Mouse (Mus musculus): Measurements from ENCODE around the gene Elf5.
A peak's percentile ranks its signal among the peaks of the same experiment; 100 is the strongest.

Elf5 gene

DNA sequence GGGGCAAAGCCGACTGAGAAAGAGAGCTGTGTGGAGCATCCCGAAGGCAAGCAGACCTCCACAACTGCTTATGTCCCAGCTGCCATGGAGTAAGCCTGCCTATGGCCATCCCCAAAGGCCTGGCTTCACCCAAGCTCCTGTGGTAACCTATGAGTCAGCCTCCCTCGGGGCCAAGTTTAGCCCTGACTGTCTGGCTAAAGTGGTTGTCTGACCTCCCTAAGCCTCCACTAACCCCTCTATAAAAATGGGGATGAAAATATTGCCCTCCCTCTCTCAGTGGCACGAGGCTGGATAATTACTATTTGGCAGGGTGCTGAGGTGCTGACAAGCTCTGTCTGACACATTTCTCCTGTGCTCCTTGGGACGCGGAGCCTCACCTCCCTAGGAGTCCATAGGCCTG is at the start of gene Elf5:
Gene Elf5 (plus strand): TSS at position 341 of the 400 bp plus-strand sequence.
- no peak for DNase-seq

DNA sequence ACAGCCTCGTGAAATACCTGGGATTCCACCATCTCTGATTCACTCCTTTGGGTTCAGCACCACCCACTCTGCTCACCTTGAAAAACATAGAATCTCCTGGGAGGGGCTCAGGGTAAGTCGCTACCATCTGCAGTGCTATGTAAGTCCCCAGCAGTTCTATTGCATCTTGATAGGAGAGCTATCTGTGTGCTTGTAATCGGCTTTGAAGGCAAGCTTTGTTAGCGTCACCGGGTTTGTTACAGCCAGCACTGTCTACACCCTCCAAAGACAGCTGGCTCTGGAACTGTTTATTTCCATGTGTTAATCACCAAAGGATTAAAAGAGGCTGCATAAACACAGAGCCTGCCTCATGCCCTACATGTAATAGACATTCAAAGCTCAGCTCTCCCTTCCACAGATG is 38.9 kb upstream of the Elf5 start:
- DNase-seq, result no peak

DNA sequence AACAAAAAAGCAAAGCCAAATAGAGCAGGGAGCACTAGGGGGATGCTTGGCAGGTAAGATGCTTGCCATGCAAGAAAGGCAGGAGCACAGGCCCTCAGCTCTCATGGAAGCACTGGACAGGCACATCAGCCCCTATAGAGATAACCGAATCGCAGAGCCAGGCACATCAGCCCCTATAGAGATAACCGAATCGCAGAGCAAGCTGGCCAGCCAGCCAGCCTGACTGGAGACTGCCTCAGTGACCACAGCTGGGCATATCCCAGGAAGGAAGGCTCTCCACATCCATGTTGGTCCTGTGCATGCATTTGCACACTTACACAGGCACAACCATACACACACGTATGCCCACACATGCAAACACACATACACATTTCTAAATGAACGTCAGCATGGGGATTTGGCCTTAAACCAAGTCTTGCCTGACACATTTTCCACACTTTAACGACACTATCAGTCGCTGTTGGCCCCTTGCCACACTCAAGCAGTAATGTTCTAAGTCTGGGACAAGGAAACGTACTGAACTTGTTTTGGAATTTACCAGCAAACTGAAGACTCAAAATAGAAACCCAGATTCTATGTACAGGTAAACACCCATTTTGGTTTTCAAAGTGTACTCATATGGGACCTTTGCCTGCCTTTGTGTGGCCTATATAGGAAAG is 31.9 kb upstream of the Elf5 start:
- DNase-seq, result peak; percentile 46 to 52

DNA sequence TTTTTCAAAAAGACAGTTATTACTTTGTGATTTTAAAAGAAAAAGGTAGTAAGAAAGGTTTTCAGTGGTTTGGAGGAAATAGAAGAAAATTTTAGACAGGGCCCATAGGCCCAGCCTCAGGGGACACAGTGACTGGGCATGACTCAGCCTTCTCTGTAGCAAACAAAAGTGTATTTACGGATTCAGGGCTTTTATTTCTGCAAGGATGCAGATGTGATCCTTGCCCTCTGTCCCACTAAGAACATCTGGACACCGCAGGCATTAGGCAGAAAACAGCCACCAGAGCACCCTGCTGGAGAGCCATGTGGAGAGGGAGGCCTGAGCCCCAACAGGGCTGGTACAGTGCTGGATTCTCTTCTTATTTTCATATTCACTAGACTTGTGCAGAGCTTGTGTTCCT is 29.3 kb upstream of the Elf5 start:
- DNase-seq, result no peak

DNA sequence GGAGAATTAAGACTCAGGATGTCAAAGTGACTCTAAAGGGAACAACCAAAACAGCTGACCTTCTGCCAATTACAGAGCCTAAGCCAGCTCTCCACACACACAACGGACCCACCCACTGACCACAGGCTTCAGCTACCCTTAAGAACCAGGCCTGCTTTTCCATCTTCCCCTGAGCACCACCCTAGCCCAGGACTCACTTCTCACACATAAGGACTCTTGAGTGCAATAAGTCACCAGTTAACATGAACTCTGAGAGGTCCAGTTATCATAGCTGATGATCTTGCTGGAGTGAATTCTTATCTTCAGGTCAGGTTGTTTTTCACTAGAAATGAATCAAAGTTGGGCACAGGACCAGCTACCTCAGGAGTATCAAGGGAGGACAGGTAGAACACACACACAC is 23.6 kb upstream of the Elf5 start:
- DNase-seq, result no peak

DNA sequence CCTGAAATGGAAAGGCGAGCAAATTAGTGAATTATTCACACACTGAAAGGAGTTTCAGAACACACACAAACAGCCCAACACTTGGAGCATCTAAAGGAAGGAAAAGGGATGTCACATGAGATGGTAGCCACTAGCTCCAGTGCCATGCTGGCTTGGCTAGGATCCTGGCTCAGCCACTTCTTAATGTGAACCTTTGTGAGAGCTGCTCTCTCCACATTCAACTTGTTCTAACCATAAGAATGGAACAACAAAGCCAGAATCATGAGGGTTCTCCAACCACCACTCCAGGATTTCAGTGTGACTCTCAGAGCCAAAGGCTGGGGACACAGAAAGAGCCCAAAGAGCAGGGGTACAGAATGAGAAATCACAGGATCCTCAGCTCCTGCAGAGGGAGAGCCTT is 23.2 kb upstream of the Elf5 start:
- DNase-seq, result no peak

DNA sequence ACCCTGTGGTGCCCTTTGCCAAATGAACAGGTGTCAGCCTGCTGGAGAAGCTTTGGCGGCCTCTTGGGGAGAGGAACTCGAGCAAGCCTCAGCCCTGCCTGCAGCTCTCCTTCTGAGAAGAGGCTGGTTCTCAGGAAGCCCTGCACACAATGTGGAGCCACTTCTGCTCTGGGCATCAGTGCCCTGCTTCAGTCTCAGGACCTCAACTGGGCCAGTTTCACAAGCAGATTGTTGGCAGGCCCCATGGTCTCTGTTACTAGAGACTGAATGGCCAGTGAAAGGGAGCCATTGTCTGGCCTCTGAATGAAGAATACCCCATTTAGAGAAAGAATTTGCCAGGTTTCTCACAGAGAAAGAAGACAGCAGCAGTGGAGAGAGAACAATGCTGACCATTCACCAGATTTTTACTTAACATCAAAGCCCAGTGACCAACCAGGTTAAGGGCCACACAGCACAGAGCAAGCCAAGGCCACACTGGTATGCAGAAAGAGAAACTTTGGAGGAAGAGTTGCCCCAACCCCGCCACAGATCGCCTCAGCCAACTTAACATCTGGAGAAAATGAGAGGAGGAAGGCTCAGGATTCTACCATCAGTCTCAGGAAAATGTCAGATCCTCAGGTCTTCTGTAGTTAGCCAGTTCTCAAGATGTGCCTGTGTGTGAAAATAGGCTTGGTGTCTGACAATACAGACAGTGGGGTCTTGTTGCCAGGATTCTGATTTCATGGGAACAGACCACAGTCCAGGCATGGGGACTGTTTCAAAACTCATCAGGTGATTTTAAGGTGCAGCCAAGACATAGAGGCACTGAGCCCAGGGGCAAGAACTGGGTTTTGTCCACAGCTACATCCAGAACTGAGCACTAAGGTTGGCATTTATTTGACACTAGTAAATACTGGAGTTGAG is 21.2 kb upstream of the Elf5 start:
- no peak for DNase-seq

DNA sequence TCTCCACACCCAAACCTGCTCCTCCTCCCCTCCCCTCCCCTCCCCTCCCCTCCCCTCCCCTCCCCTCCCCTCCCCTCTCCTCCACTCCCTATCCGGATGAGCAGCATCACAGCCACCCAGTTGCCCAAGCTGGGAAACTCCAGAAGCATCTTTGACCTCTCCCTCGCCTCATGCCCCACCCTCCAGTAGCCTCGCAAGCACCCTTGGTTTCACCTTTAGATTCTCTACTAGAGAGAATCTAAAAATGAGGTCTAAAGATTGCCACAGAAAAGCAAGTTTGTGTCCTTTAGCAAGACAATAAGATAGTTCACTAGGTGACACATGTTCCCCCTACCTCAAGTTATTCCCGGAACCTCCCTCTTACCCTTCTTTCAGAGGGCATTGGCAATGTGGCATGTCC is 19.9 kb upstream of the Elf5 start:
- no peak for DNase-seq

DNA sequence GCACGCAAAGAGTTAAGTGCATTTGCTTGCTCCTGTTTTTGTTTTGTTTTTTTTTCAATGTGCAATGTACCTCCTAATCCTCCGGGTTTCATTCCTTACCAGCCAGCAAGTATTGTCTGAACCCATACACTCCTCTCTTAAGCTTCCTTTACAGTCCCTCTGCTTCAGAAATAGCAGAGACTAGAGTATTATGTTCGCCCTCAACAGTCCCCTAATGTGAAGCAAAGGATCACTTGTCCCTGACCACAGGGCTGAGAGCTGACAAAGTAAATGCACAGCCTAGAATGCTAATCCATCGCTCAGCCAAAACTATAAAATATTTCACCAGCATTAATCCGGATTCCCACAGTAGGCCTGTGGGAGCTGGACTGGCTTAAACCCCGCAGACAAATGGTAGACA is 13.4 kb upstream of the Elf5 start:
- DNase-seq, result no peak

DNA sequence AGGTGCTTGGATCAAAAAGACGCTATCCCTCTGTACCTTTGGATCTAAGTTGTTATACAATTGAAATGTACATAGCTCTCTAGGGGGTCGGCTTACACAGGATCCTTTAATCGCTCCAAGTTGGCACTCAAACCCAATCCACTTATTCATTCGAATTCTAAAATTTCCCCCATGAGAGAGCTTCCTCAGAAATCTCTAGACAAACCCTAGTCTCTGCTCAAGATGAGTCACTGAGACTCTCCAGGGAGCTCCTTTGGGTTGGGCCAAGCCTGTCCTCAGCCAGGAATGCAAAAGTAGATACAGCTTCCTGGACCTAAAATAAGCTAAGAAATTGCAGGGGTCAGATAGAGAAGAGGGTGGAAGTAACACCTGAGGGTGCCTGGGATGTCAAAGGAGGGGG is 10.8 kb upstream of the Elf5 start:
- no peak for DNase-seq

DNA sequence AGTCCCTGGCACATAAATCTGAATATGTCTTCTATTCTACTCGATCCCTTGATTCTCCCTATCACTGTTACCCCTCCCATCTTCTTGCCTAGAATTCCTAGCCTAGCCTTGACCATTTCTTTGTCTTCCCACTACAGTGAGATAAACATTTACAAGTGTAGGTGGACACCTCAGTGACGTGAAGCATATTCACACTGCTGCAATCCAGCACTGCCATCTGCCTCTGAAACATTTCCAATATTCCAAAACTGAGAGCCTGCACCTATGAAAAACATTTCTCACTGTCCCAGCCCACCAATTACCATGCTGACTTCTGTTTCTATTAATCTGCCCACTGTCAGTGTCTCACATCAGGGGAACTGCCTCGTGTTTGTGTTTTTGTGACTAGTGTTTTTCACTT is 5.2 kb upstream of the Elf5 start:
- DNase-seq, result no peak

DNA sequence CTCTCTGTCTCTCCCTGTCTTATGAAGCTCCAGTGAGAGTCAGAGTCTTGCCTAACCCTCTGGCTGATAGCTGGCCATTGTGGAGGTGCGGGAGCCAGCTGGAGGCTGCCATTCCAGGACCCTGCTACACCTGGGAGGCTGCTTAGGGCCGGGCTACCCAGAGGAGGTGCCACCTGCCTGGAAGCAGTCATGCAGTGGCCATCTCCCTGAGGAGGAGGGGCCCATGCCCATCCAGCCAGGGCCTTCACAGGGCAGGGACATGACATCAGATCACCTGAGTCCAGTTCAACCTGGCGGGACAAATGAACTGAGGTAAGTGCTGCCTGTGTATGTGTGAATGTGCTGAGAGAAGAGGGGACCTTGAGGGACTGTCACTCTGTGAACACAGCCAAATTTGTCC is 328 bp downstream of the Elf5 start:
- no peak for DNase-seq

DNA sequence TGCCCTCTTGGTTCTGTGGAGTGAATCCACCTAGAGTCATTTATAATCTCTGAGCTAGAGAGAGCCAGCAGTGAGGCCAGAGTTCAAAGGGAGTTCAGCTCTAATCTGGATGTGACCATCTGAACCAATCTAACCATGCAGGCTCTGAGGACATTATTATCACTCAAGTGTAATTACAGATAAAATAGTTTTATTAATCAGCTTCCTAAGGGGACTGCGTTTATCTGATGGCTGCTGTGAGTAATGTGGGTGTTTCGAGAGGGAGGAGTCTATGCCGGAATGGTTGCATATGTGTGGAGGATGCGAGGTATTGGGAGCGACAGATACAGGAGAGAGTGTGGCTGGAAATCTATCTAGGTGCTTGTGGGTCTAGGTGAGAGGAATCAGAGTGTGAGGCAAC is 1.9 kb downstream of the Elf5 start:
- DNase-seq, result no peak

DNA sequence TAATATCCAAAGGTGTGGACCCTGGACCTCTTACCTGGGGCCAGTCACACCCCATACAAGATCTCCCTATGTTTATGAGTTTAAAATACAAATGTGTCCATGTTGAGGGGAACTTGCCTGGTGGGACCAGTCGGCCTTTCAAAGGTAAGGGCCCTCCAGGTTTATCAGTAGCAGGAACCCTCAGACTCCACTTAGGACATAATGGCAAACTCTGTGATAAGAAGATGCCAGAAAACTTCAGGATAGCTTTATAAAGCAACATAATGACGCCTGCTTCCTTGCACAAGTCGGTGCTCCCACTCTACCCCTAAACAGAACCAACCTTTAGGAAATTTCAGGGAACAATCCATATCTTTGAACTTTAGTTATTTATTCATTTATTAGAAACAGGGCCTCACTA is 4.3 kb downstream of the Elf5 start:
- no peak for DNase-seq

DNA sequence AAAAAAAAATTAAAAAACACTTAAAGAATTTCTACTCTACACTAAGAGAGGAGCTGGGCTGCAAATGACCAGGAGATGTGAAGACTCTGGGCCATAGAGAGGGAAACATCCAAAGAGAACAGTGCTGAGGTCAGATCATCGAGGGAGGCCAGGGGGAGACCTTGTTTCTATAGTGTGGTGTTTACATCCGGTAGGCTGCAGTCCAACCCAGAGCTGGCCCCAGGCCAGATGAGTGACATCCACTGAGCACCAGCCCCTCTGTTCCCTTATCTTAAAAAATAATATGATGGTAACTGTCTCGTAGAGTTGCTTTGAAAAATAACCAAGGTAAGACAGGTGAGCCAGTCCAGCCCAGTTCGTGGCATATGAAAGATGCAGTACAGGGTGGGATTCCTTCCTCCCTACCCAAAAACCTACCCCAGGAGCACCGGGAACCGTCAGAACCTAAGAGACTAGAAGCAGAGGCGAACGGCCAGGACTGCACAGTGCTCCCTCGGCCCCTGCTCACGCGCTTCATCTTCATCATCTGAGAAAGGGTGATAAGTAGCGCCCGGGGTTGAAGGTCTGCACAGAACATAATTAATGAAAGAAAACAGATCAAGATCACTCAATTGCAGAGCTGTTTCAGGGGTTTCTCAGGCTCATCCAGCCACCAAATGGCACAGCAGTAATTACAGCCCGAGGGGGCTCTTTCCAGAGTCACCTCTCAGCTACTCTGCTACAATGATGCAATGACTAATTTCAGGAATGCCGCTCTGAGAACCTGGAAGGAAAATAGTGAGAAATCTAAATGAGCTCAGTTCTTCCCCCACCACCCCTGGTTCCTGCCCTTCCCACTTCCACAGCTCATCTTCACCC is 9.4 kb downstream of the Elf5 start:
- DNase-seq, result no peak

DNA sequence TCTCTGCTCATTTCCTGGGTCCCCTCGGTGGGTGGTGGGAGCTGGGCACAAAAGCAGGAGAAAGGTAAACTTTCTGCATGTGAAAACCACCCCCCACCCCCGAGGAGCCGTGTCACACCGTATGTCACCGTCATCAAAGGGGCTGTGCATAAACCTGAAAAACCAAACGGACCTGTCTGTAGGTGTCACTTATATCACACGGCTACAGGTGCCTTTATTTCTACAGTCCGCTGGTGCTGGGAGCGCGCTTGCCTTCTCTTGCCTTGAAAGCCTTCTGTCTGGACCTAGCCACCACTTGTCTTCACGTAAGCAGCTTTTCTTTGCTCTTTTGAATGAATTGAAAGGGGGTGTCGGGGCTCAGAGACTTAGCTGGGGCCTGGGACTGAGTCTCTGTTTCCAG is 12.4 kb downstream of the Elf5 start:
- no peak for DNase-seq

DNA sequence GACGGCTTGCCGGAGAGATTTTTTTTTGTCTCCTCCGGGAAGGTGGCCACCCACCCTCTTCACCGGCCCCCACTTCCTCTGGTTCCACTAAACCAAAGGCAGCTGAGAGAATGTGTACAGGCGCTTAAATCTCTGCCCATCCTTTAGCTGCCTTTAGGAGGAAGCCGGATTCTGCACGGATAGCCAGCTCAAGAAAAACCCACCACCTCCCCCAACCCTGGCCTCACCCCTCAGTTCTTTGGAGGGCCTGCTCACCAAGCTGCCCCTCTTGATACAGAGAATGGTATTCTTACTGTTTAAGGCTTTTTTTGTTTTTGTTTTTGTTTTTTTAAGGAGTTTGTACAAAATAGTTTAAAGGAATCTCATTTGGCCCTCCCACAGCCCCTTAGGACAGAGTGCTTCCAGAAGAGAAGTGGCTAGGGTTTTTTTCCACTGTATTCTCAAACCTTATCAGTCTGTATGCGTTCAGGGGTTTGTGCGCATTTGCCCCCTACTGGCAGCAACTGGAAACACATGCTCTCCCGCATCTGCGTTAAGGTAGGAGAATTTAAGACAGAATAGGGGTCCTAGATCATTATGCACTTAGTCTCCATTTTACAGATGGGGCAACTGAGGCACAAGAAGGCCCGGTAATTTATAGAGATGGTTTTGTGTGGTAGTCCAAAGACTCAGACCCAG is 13.0 kb downstream of the Elf5 start:
- DNase-seq, result peak; percentile 53 to 81

DNA sequence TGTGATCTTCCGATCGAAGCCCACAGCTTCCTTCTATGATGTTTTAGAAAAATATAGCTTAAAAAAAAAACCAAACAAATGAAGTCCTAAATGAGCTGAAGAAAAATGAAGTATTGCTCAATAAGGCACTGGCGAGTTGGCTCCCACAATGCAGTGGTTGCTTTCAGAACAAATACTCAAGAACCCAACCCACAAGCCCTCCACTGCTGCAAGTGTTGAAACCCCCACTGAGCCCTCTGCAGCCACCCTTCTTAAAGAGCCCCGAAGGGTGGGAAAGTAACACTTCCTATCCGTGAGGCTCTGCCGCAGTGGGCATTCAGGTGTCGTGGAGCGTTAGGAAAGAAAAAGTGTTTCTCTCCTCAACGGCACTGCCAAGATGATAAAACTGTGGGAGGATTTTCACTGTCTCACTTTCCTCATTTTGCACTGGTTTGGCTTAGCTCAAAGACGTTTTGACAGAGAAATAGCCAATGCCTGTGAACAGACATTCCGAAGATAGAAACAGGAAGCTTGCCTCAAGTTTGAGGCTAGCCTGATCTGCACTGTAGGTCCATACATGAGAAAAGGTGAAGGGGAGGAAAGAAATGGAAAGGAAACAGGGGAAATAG is 14.1 kb downstream of the Elf5 start:
- no peak for DNase-seq

DNA sequence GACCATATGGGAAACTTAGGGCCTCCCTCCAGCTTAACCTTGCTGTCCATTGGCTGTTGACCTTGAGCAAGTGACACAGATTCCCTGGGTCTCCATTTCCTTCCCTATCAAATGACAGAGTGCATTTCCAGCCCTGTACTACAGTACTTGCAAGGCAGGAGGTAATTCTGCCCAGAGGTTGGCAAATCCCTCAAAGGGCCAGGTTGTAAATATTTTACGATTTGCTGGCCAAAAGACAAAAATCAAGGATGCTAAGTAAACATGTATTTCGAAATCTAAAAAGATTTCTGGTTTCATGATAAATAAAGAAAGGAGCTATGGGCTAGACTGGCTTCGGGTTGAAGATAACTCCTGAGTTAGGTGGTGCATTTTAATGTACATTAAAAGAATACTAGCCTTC is 16.9 kb downstream of the Elf5 start:
- DNase-seq, result no peak

DNA sequence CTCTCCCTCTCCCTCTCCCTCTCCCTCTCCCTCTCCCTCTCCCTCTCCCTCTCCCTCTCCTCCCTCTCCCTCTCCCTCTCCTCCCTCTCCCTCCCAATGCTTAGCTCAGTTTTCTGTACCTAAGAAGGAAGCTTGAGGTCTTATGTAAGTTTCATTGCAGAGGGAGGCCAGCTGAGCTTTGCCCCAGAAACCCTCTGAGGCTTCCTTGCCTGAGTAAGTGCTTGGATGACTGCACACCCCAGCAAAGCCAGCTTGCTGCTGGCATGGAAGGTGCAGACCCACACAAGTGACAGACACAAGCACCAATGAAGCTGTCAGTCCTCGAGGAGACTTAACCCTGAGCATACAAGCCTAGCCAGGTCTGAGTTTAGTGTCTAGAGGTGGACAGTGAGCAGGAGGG is 19.2 kb downstream of the Elf5 start:
- peak; percentile 57 to 73 for DNase-seq

DNA sequence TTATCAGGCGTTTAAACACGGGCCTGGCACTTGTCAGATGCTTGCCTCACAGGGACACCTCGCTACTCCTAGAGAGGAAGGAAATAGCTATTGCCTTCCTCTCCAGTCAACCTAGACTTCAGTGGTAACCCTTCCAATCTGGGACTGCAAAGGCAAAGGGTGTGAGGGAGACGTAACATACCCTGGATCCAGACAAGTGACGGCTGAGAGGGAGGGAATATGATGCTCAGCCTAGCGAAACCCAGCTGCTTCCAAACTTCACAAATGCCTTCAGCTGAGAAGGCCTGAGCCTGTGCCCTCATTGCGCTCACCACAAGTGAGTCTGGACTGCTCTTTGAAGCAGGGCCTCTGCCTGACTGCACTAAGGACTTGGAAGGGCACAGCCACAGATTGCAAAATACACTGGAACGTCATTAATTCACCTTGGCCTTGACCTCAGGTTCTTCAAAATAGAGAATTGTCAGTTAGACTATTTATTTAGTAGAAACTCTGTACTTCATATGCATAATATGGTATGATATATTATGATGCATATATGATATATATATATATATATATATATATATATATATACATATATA is 21.3 kb downstream of the Elf5 start:
- DNase-seq, result no peak

DNA sequence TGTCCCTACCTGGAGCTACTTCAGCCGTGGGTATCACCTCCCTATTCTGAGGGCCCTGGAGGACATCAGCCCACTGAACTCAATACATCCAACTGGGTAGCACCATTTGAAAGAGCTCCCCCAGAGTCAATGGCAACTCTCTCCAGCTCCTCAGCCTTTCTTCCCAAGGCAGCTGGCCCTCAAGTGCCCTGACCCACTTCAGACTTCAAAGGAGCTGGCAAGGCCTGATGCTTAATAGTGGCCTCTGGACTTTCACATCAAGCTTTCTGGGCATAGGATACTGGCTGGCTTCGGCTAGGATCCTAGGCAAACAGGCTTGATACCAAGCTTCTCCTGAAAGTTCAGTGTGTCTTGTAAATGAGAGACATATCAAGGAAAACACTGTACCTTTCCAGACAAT is 23.6 kb downstream of the Elf5 start:
- peak; percentile 28 to 55 for DNase-seq

All from kidney, postnatal 36 days (tissue).